Mouse (Mus musculus) frontal cortex, adult 2 months (tissue): ENCODE results near the gene Npb. TPM values are rescaled to one million over a fixed set of nuclear protein-coding genes. Genes with fewer than 3 reads are reported as not detected.

ENCODE experiments used
- DNase-seq, 2 experiments: peaks; one replicate each; pipeline ENCODE4 v3.0.0; 2022; ENCODE audit warnings: low spot score in 1 of 2; ENCODE audit errors: extremely low spot score in 1 of 2
- polyA plus RNA-seq: library from polyadenylated mRNA; depleted of rRNA; stranded (reverse); fragments of >200 nt; gene quantifications from 2 replicates; pipeline ENCODE4 v1.2.3, GENCODE M21; 2012

The Npb gene
- polyA plus RNA-seq, 1 experiment, result 1.2 TPM

DNA sequence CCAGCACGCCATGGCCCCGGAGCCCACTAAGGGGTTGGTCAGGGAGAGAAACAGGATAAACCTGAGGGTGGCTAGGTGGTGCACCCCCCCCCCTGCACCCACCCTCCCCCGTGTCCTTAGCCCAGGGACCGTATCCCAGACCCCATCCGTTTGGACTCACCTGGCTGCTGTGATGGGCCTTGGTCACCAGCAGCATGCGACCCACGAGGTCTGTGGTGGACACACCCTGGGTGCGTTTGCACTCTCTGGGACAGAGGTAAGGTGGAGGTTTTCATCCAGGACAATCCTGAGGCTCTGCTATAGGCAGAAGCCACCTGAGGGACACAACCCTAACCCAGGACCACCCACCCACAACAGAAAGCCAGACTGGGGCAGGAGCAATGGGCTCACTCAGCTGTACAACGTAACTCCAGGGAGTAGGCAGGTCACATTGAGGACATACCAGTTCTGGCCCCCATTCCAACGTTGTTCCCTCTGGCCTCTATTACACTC lies 5.2 kb downstream of the Npb start:
- DNase-seq, result no peak

DNA sequence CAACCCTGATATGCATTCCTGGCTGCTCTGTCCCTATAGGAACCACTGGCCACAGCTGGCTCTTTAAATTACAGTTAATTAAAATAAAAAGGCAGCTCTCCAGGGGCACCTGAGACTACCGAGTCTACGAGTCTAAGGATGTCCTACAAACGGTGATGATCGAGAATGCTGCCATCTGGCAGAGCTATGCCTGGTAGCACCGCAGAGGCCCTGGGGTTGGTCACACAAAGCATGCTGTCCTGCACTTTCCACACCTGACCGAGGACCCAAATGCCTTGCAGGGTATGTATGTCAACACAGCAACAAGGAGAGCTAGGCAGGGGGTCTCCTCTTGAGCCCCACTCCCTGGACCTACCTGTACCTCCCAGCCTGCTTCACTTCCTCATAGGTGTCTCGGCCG lies 5.7 kb downstream of the Npb start:
- DNase-seq, result no peak

DNA sequence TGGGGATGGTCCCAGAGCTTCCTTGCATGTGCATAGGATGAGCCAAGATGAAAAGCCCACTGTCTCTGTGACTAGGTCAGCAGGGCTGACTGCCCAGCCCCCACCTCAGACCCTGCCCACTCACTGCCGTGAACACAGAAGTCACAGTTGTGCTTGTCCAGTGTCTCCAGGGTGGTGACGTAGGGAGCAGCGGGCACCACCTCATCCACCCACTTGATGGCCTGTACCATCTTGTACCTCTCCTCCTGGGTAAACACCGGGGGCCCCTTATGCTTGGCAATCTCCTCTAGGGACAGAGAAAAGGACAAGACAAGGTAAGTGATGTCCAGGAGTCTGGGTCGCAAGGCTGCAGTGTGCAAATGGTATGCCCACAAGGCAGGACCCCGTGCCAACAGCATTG lies 6.9 kb downstream of the Npb start:
- DNase-seq, result no peak

DNA sequence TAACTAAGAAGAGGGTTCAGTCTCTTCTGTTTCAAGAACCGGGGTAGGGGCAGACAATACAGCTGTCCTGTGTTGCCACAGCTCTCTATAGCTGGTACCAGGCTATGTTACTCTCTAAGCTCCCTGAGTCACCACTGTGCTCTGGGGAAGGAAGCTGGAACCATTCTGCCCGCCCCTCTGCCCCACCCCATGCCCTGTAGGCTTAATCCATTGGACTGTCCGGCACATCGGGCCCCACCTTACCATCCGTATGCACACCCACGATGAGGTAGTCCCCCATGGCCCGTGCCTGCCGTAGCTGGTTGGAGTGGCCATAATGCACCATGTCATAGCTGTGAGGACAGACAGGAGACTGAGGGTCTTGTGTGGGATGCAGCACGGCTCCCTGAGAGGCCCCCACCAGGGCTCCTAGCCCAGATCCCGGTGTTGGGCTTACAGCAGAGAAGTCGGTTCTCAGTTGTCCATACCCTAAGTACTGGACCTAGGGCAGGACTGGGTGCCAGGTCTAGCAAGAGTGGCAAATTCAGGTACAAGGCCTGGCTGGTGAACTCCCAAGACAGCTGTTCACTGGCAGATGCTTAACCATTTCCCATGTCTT lies 7.4 kb downstream of the Npb start:
- DNase-seq, result no peak

DNA sequence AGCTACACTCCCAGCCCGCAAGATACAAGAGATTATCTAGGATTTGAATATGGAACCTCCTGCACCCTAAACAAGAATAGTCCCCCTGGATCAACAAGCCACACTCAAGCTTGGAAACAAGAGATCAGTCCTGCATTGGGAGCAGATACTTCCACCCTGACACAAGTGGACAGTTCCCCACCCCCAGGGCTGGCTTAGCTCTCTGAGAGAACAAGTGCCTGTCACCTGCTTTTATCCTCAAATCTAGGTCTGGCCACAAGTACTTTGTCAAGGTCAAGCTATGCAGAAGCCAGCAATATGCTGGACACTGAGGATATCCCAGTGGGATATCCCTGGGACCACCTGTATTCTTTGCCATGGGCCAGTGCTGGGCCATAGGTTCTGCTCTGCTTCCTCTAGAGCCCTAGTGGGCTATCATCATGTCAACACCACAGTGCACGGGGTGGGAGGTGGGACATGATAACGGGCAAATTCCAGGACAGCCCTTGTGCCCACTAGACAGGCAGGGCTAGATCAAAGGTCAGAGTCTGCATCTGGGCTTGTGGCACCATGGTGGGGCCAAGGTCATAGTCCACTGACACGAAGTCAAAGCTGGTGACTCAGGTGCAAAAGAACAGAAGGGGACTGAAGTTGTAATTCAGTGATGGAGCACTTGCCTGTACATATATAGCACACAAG lies 8.5 kb downstream of the Npb start:
- DNase-seq, result no peak

DNA sequence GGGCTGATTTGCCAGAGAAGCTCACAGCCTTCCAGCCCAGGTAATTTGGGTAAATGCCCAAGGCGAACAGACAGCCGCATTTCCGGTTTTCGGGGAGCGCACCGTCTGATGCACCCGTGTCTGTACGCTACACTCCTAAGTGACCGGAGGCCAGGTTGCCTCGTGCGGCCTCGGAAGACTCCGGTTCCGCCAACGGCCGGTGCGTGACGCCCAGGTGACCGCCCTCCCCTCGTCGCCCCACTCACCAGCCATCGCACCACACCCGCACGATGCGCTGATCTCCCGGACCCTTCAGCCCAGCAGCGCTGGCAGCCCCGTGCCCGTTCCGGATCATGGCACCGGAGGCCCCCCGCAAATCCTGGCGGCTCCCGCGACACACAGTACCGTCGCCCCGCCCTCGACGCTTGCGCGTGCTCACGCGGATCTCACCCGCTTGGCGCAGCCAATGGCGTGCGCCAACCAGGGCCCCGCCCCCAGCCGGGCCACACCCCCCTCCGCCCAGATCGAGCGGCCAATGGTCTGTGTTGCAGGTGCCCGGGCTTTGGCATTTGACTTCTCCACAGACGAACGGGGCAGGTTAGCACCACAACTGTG lies 9.3 kb downstream of the Npb start, which contains the start of gene Pcyt2:
Gene Pcyt2 (minus strand): TSS at position 418 of the 594 bp plus-strand sequence.
- DNase-seq, result peak; percentile 79 to 93

DNA sequence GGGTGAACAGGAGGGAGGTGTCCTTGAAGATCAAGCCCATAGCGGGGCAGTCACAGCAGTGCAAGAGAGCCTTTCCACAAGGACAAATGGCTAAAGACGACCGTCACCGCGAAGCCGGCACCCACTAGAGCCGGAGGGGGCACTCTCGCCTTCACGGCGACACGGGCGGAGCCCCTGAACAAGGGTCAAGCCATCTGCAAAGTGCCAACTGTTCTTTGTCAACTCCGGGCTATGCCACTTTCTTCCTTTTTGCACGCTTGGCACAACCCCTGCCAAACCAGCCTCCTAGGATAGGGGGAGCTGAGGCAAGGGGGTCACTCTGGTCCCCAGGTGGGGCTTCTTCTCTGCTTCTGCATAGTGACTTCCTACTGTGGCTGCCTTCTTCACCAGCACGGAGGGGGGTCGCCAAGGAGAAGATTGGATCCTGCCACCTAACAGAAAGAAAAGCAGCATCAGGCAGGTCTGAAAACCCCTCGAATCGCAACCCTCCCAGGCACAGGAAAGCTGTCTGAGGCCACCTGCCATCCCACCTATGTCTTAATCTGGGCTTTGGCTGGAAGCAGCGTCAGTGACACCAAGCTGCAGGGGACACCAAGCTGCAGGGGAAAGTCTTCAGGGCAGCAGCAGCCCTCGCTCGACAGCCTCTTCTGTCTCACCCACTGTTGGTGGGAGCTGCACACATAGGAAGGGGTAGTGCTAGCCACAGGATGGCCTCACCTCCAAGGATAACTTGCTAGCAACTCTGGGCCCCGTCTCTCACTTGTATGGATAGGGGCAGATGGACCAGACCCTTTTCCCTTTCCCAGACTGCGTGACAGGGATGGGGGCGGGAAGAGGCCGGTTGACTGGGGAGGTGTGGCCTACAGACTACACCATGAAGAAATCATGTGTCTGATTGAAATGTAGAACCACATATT lies 10.6 kb downstream of the Npb start:
- no peak for DNase-seq

DNA sequence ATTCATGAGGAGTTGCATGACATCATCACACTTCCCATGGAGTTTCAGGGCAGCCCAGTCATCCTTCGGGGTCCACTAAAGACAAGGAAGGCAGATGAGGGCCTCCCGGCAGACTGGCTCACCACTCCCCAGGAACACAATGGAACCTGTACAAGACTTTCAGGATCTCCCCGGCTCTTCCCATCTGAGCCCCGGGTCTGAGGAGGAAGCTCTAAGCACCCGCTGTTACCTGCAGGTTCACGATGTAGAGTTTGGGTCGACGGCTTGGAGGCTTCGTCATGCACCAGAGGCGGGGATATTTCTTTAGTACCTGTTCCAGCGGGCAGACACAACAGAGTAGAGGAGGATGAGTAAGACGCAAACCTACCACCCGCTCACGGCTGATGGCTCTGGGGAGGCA lies 11.9 kb downstream of the Npb start:
- DNase-seq, result no peak

DNA sequence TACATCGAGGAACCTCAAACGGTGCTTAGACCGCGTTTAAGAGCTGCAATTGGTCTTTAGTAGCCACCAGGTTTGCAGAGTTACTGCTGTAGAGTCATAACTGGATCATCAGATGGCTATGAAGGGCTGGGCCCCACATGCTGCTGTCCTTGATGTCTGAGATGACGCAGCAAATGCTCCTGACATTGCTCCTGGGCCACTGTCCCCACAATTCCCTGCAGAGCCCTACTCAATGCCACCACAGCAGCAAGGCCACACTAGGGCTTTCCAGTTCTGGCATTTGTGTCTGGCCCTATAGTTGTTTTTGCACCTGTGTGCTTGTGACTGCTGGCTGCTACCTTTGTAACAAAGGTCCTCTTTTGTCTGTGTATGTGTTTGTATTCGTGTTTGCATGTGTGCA lies 14.5 kb downstream of the Npb start:
- DNase-seq, result no peak

DNA sequence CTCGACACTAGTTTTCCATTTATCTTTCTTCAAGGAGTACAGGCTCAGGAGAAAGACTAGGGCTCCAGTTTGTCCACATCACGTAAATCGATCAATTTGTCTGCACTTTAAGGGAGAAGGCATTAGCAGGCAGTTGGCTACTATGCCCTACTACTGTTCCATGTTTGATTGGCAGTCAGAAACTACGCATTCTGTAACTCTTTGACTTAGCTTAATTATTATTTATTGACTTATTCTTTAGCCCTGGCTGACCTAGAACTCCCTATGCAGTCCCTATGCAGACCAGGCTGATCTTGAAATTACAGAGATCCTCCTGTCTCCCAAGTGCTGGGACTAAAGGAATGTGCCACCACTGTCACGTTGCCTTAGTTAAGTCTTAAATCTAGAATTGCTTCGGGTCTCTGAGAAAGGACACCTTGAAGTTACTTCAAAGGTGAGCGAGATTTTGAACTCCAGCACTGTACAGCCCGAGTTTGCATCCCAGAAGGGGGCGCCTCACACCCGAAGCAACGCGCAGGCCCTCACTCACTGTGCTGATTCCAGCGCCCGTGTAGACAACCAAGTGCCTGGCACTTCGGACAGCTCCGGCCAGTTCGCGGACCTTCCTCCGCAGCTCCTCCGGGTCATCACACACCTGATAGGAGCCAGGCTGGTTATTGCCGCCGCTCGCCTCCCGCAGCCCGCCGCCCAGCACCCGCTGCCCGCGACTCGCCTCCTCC lies 15.8 kb downstream of the Npb start:
- peak in 1 of 2 experiments; percentile 69 for DNase-seq

DNA sequence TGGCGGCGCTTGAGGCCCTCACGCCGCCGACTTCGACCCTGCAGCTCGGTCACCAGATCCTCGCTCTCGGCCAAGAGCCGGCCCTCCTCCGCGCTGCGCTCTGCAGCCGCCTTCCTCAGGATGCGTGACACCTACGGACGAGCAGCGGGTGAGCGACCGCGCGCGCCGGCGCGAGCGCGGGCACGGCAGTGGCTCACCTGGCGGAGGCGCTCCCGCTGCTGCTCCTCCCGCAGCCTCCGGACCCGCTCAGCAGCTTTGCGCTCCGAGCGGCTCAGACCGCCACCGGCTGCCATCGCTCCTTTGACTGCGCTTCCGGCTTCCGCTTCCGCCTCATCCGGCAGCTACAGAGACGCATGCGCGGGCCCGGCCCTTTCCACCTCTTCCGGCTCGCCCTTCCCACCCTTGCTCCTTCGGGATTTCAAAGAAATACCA lies 16.4 kb downstream of the Npb start:
- DNase-seq, result peak; percentile 65 to 90

DNA sequence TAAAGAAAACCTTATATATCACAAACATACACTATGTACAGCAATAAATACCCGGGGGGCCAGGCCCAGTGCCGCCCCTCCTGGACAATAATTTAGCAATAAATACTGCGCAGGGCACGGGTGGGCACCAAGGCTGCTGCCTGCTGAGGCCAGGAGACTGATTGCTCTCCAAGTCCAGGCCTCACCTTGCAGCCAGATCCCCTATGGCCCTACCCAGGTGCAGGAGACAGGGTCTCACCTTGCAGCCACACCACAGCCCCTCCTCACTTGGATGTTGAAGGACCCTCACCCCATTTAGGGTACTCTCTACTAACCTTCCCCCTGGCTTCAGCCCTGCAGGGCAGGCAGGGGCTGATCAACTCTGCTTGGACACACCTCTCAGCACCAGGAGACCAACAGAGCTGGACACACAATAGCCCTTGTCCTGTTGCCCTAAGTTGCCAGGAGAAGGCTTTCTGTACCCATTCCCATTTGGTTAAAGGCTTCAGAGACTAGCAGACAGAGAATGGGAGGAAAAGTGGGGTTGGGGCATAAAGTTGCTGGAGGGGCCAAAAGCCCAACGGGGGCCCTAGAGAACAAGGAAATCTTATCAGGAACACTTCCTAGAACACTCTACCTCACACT lies 17.0 kb downstream of the Npb start, which contains the start of gene Sirt7:
Gene Sirt7 (minus strand): TSS at position 89 of the 624 bp plus-strand sequence.
- no peak for DNase-seq

DNA sequence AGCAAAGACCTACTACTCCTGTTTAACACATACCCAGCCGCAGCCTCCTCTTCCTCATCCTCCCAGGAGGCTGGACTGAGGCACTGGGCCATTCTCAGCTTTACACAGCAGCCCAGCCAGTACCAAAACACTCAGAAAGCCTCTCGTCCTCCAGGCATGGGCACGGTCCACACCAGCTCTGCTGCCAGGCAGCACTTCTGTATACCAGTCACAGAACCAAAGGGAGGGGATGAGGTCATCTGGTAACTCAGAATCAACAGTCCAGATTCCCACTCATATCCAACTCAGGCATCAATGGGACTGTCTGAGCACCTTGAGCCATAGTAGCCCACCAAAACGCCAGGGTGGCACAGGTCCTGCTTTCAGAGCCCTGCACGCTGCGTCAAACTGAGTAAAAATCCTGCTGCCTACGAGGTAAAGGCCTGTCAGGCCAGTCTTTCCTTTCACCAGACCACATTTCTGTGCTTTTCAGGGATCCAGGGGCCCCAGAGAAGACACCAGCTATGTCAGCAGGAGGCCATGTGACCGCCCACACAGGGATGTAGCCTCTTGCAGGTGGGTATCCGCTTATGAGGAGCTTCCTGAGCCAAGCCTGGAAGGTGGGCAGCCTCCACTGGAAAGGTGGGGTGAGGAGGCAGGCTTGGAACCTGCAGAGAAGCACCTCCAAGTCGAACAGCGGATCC lies 18.6 kb downstream of the Npb start:
- DNase-seq, result no peak

DNA sequence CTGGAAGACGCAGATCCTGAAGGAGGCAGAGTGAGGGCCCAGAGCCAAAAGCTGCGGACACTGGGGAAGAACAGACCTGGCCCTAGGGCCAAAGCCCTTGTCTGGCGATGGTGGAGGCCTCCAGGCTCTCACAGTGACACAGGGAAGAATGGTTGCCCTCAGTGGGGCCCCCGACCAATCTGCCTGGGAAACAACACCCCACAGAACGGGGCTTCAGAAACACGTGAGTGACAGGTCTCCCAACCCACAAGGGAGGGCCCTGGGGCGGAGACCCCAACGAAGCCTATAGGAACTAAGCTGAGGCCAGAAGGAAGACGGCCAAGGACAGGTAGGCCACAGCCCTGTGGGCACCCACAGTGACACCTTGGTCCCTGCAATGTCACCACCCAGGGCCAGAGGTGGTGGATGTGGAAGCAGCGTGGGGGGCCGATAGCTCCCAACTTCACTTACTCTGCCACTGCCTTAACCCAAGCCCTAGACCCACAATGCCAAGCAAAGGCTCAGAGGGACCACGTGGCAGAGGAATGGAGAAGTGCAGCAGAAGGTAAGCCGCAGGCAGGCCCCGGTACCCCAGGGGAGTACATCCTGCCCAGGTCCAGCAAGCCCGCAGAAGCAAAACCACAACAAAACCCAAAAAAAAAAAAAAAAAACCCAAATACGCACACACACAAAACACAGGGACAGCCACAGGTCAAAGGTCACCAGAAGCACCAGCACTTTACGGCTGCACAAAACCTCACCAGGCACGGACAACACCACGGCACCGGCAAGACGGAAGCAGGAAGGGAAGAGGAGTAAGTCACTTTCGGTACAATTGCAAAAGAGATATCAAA lies 19.4 kb downstream of the Npb start:
- DNase-seq, result no peak

DNA sequence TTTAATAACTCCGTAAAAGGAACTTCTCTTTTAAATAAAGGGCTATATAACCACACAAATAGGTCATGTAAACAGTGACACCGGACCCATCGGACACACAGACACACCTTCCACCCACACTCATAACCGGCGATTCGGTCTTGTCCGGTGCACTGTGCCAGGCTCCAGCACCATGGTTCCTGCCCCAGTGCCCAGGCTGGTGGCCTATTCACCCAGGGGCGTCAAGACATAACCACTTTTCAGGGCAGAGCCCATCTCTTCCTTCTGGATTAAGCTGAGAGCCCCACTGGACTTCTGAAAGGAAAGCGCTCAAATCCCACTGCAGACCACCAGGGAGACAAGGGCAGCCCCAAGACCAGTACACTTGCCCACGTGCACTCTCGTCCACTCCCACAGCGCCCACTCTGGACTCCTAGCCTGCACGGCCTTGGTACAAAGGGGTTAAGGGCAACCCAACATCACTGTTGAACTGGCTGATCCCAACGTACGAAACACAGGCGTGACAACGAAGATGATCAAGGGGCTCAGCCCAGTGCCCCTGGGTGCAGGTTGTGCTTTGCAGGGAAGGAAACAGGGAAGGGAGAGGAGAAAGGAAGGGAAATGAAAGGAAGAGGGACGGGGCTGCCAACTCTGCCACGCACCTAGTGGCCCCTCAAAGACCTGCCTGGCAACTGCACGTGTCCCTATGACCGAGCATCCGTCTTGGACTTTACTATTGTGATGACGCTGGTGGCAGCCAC lies 20.5 kb downstream of the Npb start:
- no peak for DNase-seq

DNA sequence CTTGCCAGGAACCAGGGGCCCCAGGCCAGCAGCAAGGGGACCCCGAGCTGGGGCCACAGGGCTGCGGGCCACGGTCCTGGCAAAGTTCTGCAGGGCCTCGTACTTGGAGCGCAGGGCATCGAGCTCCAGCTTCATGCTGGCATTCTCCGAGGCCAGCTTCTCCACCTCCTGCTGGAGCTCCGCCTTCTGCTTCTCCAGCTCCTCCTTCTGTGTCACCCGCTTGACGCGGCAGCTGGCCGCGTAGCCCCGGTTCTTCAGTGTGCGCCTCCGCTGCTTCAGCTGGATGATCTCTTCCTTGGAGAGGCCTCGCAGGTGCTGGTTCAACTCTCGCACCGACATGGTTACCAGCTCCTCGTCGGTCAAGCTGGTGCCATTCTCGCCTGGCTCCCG lies 21.1 kb downstream of the Npb start:
- no peak for DNase-seq

DNA sequence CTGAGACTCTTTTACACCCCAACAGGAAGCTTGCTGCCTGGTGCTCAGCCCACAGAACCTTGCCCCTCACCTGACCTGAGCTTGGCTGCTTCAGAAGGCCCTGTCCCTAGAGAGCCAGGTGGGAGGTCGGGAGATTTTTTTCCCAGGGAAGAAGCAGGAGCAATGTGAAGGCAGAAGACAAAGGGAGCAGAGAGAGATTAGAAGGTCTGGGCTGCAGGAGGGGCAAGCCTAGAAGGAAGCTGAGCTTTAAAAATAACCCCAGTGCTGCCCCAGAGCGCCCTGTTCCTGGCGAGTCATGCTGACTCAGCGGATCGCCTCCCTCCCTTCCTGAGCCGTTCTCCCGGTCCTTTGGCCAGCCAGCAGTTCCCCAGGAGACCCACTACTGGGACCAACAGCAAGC lies 21.6 kb downstream of the Npb start:
- no peak for DNase-seq
